8 mouse cellular contexts compared by ENCODE assay signal in genomic region chr10:67636569-67636968, GRCm38 (mm10).
DNase-seq lines count a peak whose midpoint lies in the region; ATAC-seq lines count a peak whose summit lies in the region.

No protein-coding gene starts in this region.

- H3K27ac ChIP-seq in heart, embryonic 15.5 days, result no peak overlapping the region
- no peak overlapping the region for H3K27ac ChIP-seq in limb, embryonic 11.5 days (replicated peaks; ENCODE audit: low read depth, low read length)
- no peak overlapping the region for H3K27ac ChIP-seq in midbrain, embryonic 12.5 days (replicated peaks)

- DNase-seq in CD4-positive, CD25-positive, alpha-beta regulatory T cell, adult 2 months (ENCODE audit: low read depth, low spot score), result peak; percentile 85
- peak; percentile 21 for DNase-seq in adrenal gland, postnatal 25 days
- DNase-seq in limb, embryonic 11.5 days (ENCODE audit: low spot score), result peak; percentile 55
- peak; percentile 48 to 57 for DNase-seq in thymus, adult 18-20 months
- no peak for DNase-seq in layer of hippocampus, postnatal 14 days (ENCODE audit: low spot score in 2 of 2)
- no peak for DNase-seq in gastrocnemius, postnatal 14 days

- no peaks in the 10 kb centered on the region for H3K27me3 ChIP-seq in heart, embryonic 15.5 days
- no peaks in the 10 kb centered on the region for H3K27me3 ChIP-seq in limb, embryonic 11.5 days (ENCODE audit: control insufficient read depth, insufficient read depth, low read length)
- H3K27me3 ChIP-seq in midbrain, embryonic 12.5 days, result no peaks in the 10 kb centered on the region

- no peak for ATAC-seq in heart, embryonic 15.5 days (replicated peaks; ENCODE audit: insufficient number of reproducible peaks, insufficient read depth, low FRiP score, low read depth)
- 0 out of 2 replicates have a peak, but pooled peaks have one; percentile 44 for ATAC-seq in limb, embryonic 11.5 days (ENCODE audit: insufficient number of reproducible peaks, low FRiP score, low TSS enrichment, low read depth)
- 0 out of 2 replicates have a peak, but pooled peaks have one; percentile 56 for ATAC-seq in midbrain, embryonic 12.5 days (ENCODE audit: low FRiP score, low read depth)

- no peaks in the 10 kb centered on the region for H3K9me3 ChIP-seq in heart, embryonic 15.5 days (replicated peaks)
- H3K9me3 ChIP-seq in limb, embryonic 11.5 days (ENCODE audit: control insufficient read depth, low read length), result no peaks in the 10 kb centered on the region
- H3K9me3 ChIP-seq in midbrain, embryonic 12.5 days, result no peaks in the 10 kb centered on the region

- H3K4me1 ChIP-seq in heart, embryonic 15.5 days (replicated peaks), result peaks cover 3% of the 10 kb centered on the region; the same call in 1 of the 2 replicates
- 0 out of 2 replicates have a peak, but pooled peaks cover 5% of the 10 kb centered on the region for H3K4me1 ChIP-seq in limb, embryonic 11.5 days (ENCODE audit: control insufficient read depth, insufficient read depth, low read length)
- H3K4me1 ChIP-seq in midbrain, embryonic 12.5 days, result peaks cover 8% of the 10 kb centered on the region; the same call in 1 of the 2 replicates

- 9% methylated on average over 13 of the region's 13 CpGs for WGBS in heart, embryonic 15.5 days
- 2% methylated on average over 13 of the region's 13 CpGs for WGBS in limb, embryonic 11.5 days
- 2% methylated on average over 13 of the region's 13 CpGs for WGBS in midbrain, embryonic 12.5 days

- H3K4me3 ChIP-seq in heart, embryonic 15.5 days, result peak overlapping the region; percentile 9; the same call in 1 of the 2 replicates
- H3K4me3 ChIP-seq in limb, embryonic 11.5 days (ENCODE audit: low read depth, low read length), result no peak overlapping the region; the same call in 1 of the 2 replicates
- H3K4me3 ChIP-seq in midbrain, embryonic 12.5 days, result 0 out of 2 replicates have a peak overlapping the region, but pooled peaks have one; percentile 15

- H3K4me2 ChIP-seq in heart, embryonic 15.5 days, result peak overlapping the region; percentile 50
- peak overlapping the region; percentile 37 for H3K4me2 ChIP-seq in limb, embryonic 11.5 days (ENCODE audit: low read depth, severe bottlenecking)
- H3K4me2 ChIP-seq in midbrain, embryonic 12.5 days (replicated peaks), result peak overlapping the region; percentile 47

- intact Hi-C loops in gastrocnemius, postnatal 14 days (cut with DNase I; ENCODE audit: low total_unique reads), result no loop called here

- no peak overlapping the region for H3K9ac ChIP-seq in heart, embryonic 15.5 days
- H3K9ac ChIP-seq in limb, embryonic 11.5 days (ENCODE audit: low read length), result no peak overlapping the region
- H3K9ac ChIP-seq in midbrain, embryonic 12.5 days (replicated peaks), result no peak overlapping the region

- H3K36me3 ChIP-seq in heart, embryonic 15.5 days, result no peaks in the 10 kb centered on the region
- H3K36me3 ChIP-seq in limb, embryonic 11.5 days (ENCODE audit: control insufficient read depth, insufficient read depth, low read length), result no peaks in the 10 kb centered on the region
- no peaks in the 10 kb centered on the region for H3K36me3 ChIP-seq in midbrain, embryonic 12.5 days

Comparison
In these comparisons a context has a peak if more than half of its experiments do, and no peak if none do; other contexts are left out.
1. DNase-seq: peak in CD4-positive, CD25-positive, alpha-beta regulatory T cell, adult 2 months (single experiment), adrenal gland, postnatal 25 days (single experiment), limb, embryonic 11.5 days (single experiment) and thymus, adult 18-20 months (2 of 2); none in layer of hippocampus, postnatal 14 days (0 of 2) and gastrocnemius, postnatal 14 days (single experiment).
2. Peak in every context shown above with its lines, with median percentiles within 50 percentile points of each other: H3K4me2 ChIP-seq.